Mouse (Mus musculus): ENCODE data around the gene Slc13a5. TPM values are rescaled to one million over a fixed set of nuclear protein-coding genes. Genes with fewer than 3 reads are reported as not detected.

The Slc13a5 gene
- total and polyA plus RNA-seq, 3 experiments = not detected

GRCm38 (mm10) chr11:72205256-72205655 is 61.8 kb downstream of the Slc13a5 start:
- H3K79me2 ChIP-seq (replicated peaks; ENCODE audit: control insufficient read depth, extremely low read depth, insufficient read depth, poor library complexity, severe bottlenecking) = peaks cover 7% of the 10 kb centered on the region
- TF ChIP-seq MAFK (IDR thresholded peaks at IDR 0.05; ENCODE audit: insufficient replicate concordance, low read length) = no peak
- no peak for TF ChIP-seq NELFE (IDR thresholded peaks at IDR 0.05; ENCODE audit: low read depth, low read length)
- TF ChIP-seq EP300 (IDR thresholded peaks at IDR 0.05; ENCODE audit: low read length) = no peak
- TF ChIP-seq ELF1 (IDR thresholded peaks at IDR 0.05; ENCODE audit: low read depth, low read length) = no peak
- H3K9me3 ChIP-seq (replicated peaks; ENCODE audit: low read length) = no peaks in the 10 kb centered on the region
- peaks cover 11 to 42% of the 10 kb centered on the region in 2 experiments for H3K4me1 ChIP-seq (ENCODE audit: control insufficient read depth in 1 of 2, insufficient read depth in 2 of 2)
- no peak overlapping the region for H3K9ac ChIP-seq (ENCODE audit: insufficient read depth, low read depth)
- H3K36me3 ChIP-seq (replicated peaks in 1 of 2; ENCODE audit: control insufficient read depth in 1 of 2, insufficient read depth in 1 of 2, low read length in 1 of 2) = peaks cover 10 to 43% of the 10 kb centered on the region in 2 experiments
- no peaks in the 10 kb centered on the region for H3K27me3 ChIP-seq (replicated peaks)
- no peak overlapping the region for H3K4me2 ChIP-seq (ENCODE audit: insufficient read depth, low read depth, poor library complexity, severe bottlenecking)
- no peak for DNase-seq (ENCODE audit: extremely low read depth)
- H3K27ac ChIP-seq (ENCODE audit: insufficient read depth, low read depth) = no peak overlapping the region
- in situ Hi-C loops (cut with MboI; ENCODE audit: low pct_ligation_motif_present, low pct_unique_long_range_greater_than_20kb, low sequenced_read_pairs) = loop anchor here (5.0 to 25.0 kb wide), 2 partner anchors 138 to 332 kb away; no protein-coding TSS in a partner anchor
- H3K4me3 ChIP-seq (replicated peaks in 1 of 3; ENCODE audit: low read depth in 2 of 3, low read length in 2 of 3, poor library complexity in 1 of 3) = no peak overlapping the region
- dilution Hi-C loops (cut with MboI; ENCODE audit: extremely low pct_ligation_motif_present, extremely low pct_unique_long_range_greater_than_20kb, low sequenced_read_pairs) = no loop called here

- H3K9ac ChIP-seq (ENCODE audit: insufficient read depth, low read depth) = no peak overlapping the region
- no peak overlapping the region for H3K27ac ChIP-seq (ENCODE audit: insufficient read depth, low read depth)
- no peak overlapping the region for H3K4me3 ChIP-seq (replicated peaks in 1 of 3; ENCODE audit: low read depth in 2 of 3, low read length in 2 of 3, poor library complexity in 1 of 3)
- H3K27me3 ChIP-seq (replicated peaks) = no peaks in the 10 kb centered on the region
- H3K4me2 ChIP-seq (ENCODE audit: insufficient read depth, low read depth, poor library complexity, severe bottlenecking) = no peak overlapping the region
- in situ Hi-C loops (cut with MboI; ENCODE audit: low pct_ligation_motif_present, low pct_unique_long_range_greater_than_20kb, low sequenced_read_pairs) = loop anchor here (25.0 kb wide), 1 partner anchor 334 kb away; no protein-coding TSS in a partner anchor
- peaks cover 7% of the 10 kb centered on the region for H3K79me2 ChIP-seq (replicated peaks; ENCODE audit: control insufficient read depth, extremely low read depth, insufficient read depth, poor library complexity, severe bottlenecking)
- no peaks in the 10 kb centered on the region for H3K9me3 ChIP-seq (replicated peaks; ENCODE audit: low read length)
- dilution Hi-C loops (cut with MboI; ENCODE audit: extremely low pct_ligation_motif_present, extremely low pct_unique_long_range_greater_than_20kb, low sequenced_read_pairs) = no loop called here
- no peak for DNase-seq (ENCODE audit: extremely low read depth)
- TF ChIP-seq POLR2AphosphoS2 (IDR thresholded peaks at IDR 0.05; ENCODE audit: low read depth, low read length) = no peak
- no peak for TF ChIP-seq GABPA (IDR thresholded peaks at IDR 0.05; ENCODE audit: insufficient replicate concordance, low read depth, low read length)
- TF ChIP-seq MAZ (IDR thresholded peaks at IDR 0.05; ENCODE audit: low read depth, low read length) = no peak
- no peak for TF ChIP-seq ZNF384 (IDR thresholded peaks at IDR 0.05; ENCODE audit: low read depth, low read length)
- no peak for TF ChIP-seq MXI1 (IDR thresholded peaks at IDR 0.05; ENCODE audit: low read depth, low read length)
- no peak for TF ChIP-seq TBP (conservative IDR thresholded peaks at IDR 0.05; ENCODE audit: low read depth, low read length)
- TF ChIP-seq POLR2A (IDR thresholded peaks at IDR 0.05; ENCODE audit: low read depth, low read length) = no peak
- TF ChIP-seq HCFC1 (IDR thresholded peaks at IDR 0.05; ENCODE audit: low read depth, low read length) = no peak
- no peak for TF ChIP-seq EP300 (IDR thresholded peaks at IDR 0.05; ENCODE audit: low read length)
- no peak for TF ChIP-seq KAT2A (IDR thresholded peaks at IDR 0.05; ENCODE audit: insufficient replicate concordance, low read length)
- TF ChIP-seq MYC (IDR thresholded peaks at IDR 0.05; ENCODE audit: low read depth, low read length) = no peak
- no peak for TF ChIP-seq MAFK (IDR thresholded peaks at IDR 0.05; ENCODE audit: insufficient replicate concordance, low read length)
- no peak for TF ChIP-seq SMC3 (IDR thresholded peaks at IDR 0.05; ENCODE audit: low read depth, low read length)
- TF ChIP-seq PAX5 (IDR thresholded peaks at IDR 0.05; ENCODE audit: low read length) = no peak
- TF ChIP-seq NELFE (IDR thresholded peaks at IDR 0.05; ENCODE audit: low read depth, low read length) = no peak
- TF ChIP-seq NRF1 (IDR thresholded peaks at IDR 0.05; ENCODE audit: low read depth, low read length) = no peak
- H3K4me1 ChIP-seq (ENCODE audit: control insufficient read depth in 1 of 2, insufficient read depth in 2 of 2) = peaks cover 11 to 32% of the 10 kb centered on the region in 2 experiments
- peaks cover 10 to 41% of the 10 kb centered on the region in 2 experiments for H3K36me3 ChIP-seq (replicated peaks in 1 of 2; ENCODE audit: control insufficient read depth in 1 of 2, insufficient read depth in 1 of 2, low read length in 1 of 2)
These were observed 63.6 kb downstream of the Slc13a5 start for GRCm38 (mm10) chr11:72203440-72203839.
